Mouse (Mus musculus): Measurements from ENCODE around the gene Sema4g.

- TF ChIP-seq POLR2A (IDR thresholded peaks at IDR 0.05; ENCODE audit: control insufficient read depth, low read depth, low read length) (no peak), CTCF (IDR thresholded peaks at IDR 0.05; ENCODE audit: control insufficient read depth, insufficient read depth, insufficient replicate concordance, low read depth, low read length) (no peak)
Measured at GRCm38 (mm10) chr19:44988831-44989566, at the start of gene Sema4g.
